7 mouse cellular contexts compared by ENCODE assay signal in genomic region chr2:148045543-148045936, GRCm38 (mm10). TPM values are rescaled to one million over a fixed set of nuclear protein-coding genes. Genes with fewer than 3 reads are reported as not detected.
DNase-seq lines count a peak whose midpoint lies in the region; ATAC-seq and TF ChIP-seq lines count a peak whose summit lies in the region.

No protein-coding gene starts in this region.

- H3K36me3 ChIP-seq in C2C12 (ENCODE audit: control insufficient read depth, insufficient read depth) = peaks cover 13% of the 10 kb centered on the region
- no peaks in the 10 kb centered on the region for H3K36me3 ChIP-seq in hindbrain, embryonic 16.5 days (ENCODE audit: control insufficient read depth, insufficient read depth, low read length)
- no peaks in the 10 kb centered on the region for H3K36me3 ChIP-seq in lung, embryonic 16.5 days (ENCODE audit: control insufficient read depth, insufficient read depth, low read length)

- H3K9ac ChIP-seq in hindbrain, embryonic 16.5 days (ENCODE audit: low read depth, low read length) = no peak overlapping the region
- H3K9ac ChIP-seq in lung, embryonic 16.5 days (ENCODE audit: low read length) = peak overlapping the region; percentile 79

- no peak overlapping the region for H3K27ac ChIP-seq in hindbrain, embryonic 16.5 days (ENCODE audit: low read depth, low read length)
- H3K27ac ChIP-seq in lung, embryonic 16.5 days (ENCODE audit: low read length) = peak overlapping the region; percentile 98

- no peak for TF ChIP-seq CTCF in C2C12 (IDR thresholded peaks at IDR 0.05; ENCODE audit: control insufficient read depth, insufficient read depth, insufficient read length)

- peaks cover 12% of the 10 kb centered on the region for H3K27me3 ChIP-seq in C2C12 (ENCODE audit: control insufficient read depth, insufficient read depth, insufficient read length)
- peaks cover 78% of the 10 kb centered on the region for H3K27me3 ChIP-seq in hindbrain, embryonic 16.5 days (replicated peaks; ENCODE audit: control insufficient read depth, insufficient read depth, low read length)
- H3K27me3 ChIP-seq in lung, embryonic 16.5 days (ENCODE audit: control insufficient read depth, insufficient read depth, low read depth, low read length) = peaks cover 80% of the 10 kb centered on the region

- H3K4me3 ChIP-seq in C2C12 (ENCODE audit: insufficient read depth, poor library complexity, severe bottlenecking) = peak overlapping the region; percentile 51
- peak overlapping the region; percentile 24 for H3K4me3 ChIP-seq in hindbrain, embryonic 16.5 days (ENCODE audit: low read length)
- peak overlapping the region; percentile 59 for H3K4me3 ChIP-seq in lung, embryonic 16.5 days (ENCODE audit: low read length)

- peak overlapping the region; percentile 68 for H3ac ChIP-seq in C2C12 (ENCODE audit: control insufficient read depth, insufficient read length, low read depth)

- H3K79me2 ChIP-seq in C2C12 (ENCODE audit: control insufficient read depth, insufficient read depth) = peaks cover 9% of the 10 kb centered on the region

- H3K4me2 ChIP-seq in hindbrain, embryonic 16.5 days (ENCODE audit: low read length) = peak overlapping the region; percentile 42
- H3K4me2 ChIP-seq in lung, embryonic 16.5 days (ENCODE audit: low read depth, low read length) = peak overlapping the region; percentile 56

- H3K4me1 ChIP-seq in hindbrain, embryonic 16.5 days (ENCODE audit: control insufficient read depth, insufficient read depth, low read depth, low read length) = peaks cover 2% of the 10 kb centered on the region
- peaks cover 7% of the 10 kb centered on the region for H3K4me1 ChIP-seq in lung, embryonic 16.5 days (replicated peaks; ENCODE audit: control insufficient read depth, insufficient read depth, low read length)

- H3K9me3 ChIP-seq in hindbrain, embryonic 16.5 days (ENCODE audit: control insufficient read depth, low read length) = no peaks in the 10 kb centered on the region
- H3K9me3 ChIP-seq in lung, embryonic 16.5 days (ENCODE audit: control insufficient read depth, low read length) = no peaks in the 10 kb centered on the region

- WGBS in hindbrain, embryonic 16.5 days = 0% methylated on average over 23 of the region's 25 CpGs
- 0% methylated on average over 25 of the region's 25 CpGs for WGBS in lung, embryonic 16.5 days

- DNase-seq in ES-CJ7 (ENCODE audit: low read depth, low spot score) = peak; percentile 57
- DNase-seq in right cerebral cortex, postnatal 10 days (ENCODE audit: low spot score in 2 of 2) = no peak
- no peak for DNase-seq in ovary, postnatal 10 days (ENCODE audit: low spot score)

- ATAC-seq in hindbrain, embryonic 16.5 days = no peak
- ATAC-seq in lung, embryonic 16.5 days (ENCODE audit: low read depth) = peak; percentile 43
- ATAC-seq in monocyte, adult 5-6 weeks (replicated peaks; ENCODE audit: insufficient number of reproducible peaks, low FRiP score, low TSS enrichment, poor library complexity, severe bottlenecking) = no peak

- peaks cover 2% of the 10 kb centered on the region for H3K79me3 ChIP-seq in C2C12 (ENCODE audit: low read depth)

TF ChIP-seq in C2C12, 6 proteins besides CTCF, POLR2A, EP300 and RAD21:
- no peak for TF ChIP-seq MYOG (IDR thresholded peaks at IDR 0.05; ENCODE audit: control insufficient read depth, extremely low read depth, insufficient read length)
- no peak for TF ChIP-seq USF1 (IDR thresholded peaks at IDR 0.05; ENCODE audit: low read depth)
- TF ChIP-seq MAX (IDR thresholded peaks at IDR 0.05) = no peak
- no peak for TF ChIP-seq CEBPB (IDR thresholded peaks at IDR 0.05; ENCODE audit: low read depth)
- TF ChIP-seq MYOD1 (IDR thresholded peaks at IDR 0.05; ENCODE audit: control insufficient read depth, insufficient read length, low read depth) = no peak
- no peak for TF ChIP-seq FOSL1 (IDR thresholded peaks at IDR 0.05; ENCODE audit: insufficient read depth, low read length, poor library complexity, severe bottlenecking)

RNA-seq across cellular contexts. Expression of gene Foxa2, which starts 1.2 kb away (rescaled TPM):
- 3.6 TPM for polyA plus RNA-seq in C2C12 (2012; fragmentation: generic; extraction: Trizol)
- 0.75 and 1.2 TPM in 2 replicates for polyA plus RNA-seq in hindbrain, embryonic 16.5 days (2015; fragmentation: Nextera tagmentation; extraction: Ambion mirVana)
- 32.6 and 38.1 TPM in 2 replicates for polyA plus RNA-seq in lung, embryonic 16.5 days (2015; fragmentation: Nextera tagmentation; extraction: Ambion mirVana)
- total RNA-seq in monocyte, adult 5-6 weeks (2017) = not detected in 3 replicates
